Mouse (Mus musculus) monocyte, adult 5-6 weeks (primary cell): ENCODE measurements around the gene Kif24. TPM values are rescaled to one million over a fixed set of nuclear protein-coding genes. Genes with fewer than 3 reads are reported as not detected.

Experiments used
- ATAC-seq: fragments of 153-309, 156-312 bp; replicated peaks from 2 replicates; pipeline ENCODE4 v1.8.0; 2017; ENCODE audit warnings: mild to moderate bottlenecking; ENCODE audit not compliant: low TSS enrichment, insufficient number of reproducible peaks, severe bottlenecking, poor library complexity, low FRiP score
- total RNA-seq: library from RNA; stranded (forward); fragments of 200-1000, 200-491, 200-594 nt; gene quantifications from 3 replicates; pipeline ENCODE4 v1.2.3, GENCODE M21; 2017

The Kif24 gene
- total RNA-seq, 1 experiment from 2014 or later, result 0.57 TPM

DNA sequence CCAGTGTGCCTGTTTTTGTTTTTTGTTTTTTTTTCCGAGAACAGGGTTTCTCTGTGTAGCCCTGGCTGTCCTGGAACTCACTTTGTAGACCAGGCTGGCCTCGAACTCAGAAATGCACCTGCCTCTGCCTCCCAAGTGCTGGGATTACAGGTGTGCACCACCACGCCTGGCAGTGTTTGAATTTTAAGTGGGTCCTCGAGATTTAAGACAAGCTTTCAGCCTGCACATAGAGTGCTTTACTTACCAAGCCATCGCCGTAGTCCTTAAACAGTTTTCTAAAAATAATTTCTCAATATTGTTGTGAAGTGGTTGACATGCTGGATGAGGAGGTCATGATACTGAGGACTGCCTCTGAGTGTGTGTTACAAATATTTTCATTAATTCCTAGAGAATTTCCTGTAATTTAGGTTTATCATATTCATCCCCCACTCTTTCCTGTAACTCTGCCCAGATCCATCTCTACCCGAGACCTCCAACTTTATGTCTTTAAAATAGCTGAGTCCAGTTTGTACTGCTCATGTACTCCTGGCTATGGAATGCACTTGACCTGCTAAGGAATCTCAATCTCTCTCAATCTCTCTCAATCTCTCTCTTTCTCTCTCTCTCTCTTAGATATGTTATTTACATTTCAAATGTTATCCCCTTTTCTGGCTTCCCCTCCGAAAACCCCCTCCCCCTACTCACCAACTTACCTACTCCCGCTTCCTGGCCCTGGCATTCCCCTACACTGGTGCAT, 94.8 kb downstream of the Kif24 start:
- no peak for ATAC-seq

DNA sequence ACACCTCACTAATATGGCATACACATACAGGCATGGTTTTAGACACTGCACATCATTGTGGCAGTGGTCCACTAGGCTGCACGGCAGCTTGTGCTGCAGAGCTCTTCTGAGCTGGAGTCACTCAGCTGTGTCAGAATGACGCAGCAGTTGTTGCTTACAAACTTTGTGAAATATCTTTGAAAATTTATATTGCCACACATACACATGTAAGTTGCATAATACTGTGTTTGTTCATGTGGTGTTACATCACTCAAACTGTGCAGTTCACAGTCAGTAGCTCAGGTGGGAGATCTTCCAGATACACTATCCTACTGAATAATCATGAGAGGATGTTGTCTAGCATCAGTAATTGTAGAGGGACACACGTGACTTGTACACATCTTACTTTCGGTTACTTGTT, 96.5 kb downstream of the Kif24 start:
- ATAC-seq, result peak; percentile 98

DNA sequence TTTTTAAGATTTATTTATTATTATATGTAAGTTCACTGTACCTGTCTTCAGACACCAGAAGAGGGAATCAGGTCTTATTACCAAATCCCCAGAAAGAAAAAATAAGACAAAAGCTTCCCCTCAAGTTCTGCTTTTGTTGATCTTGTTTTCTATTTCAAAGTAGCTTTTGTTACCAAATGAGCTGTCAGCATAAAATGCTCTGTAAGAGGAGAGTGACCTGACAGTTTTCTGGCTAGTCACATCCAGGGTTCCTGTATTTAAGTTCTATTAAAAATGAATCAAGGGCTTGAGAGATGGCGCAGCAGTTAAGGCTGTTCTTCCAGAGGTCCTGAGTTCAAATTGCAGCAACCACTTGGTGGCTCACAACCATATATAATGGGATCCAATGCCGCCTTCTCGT, 103.6 kb downstream of the Kif24 start:
- peak; percentile 51 for ATAC-seq

DNA sequence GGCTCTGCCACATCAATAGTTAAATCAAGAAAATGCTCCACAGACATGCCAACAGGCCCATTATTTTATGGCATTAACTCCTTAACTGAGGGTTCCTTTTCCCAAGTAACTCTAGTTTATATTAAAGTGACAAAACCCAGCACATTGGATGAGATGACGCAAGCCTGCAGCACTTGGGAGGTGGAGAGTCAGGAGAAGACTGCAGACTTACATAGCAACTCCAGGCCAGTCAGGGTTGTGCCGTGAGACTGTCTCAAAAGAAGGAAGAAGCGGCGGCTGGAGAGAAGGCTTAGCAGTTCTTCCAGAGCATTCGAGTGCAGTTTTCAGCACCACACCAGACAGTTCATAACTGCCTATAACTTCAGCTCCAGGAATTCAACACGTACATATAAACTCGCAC, 105.3 kb downstream of the Kif24 start:
- no peak for ATAC-seq

DNA sequence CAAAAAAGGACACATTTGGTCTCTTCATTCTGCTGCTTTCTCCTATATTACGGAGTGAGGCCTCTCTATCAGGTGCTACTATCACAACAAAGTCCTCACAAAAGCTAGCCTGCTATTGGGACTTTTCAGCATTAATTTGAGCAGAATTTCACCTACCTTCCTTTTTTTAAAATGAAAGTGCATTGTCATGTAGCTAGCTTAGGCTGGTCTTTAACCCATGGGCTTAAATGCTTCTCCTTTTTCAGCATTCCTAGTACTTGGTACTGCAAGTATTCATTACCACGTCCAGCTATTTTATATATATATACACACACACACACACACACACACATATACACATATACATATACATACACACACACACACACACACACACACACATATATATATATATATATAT, 106.0 kb downstream of the Kif24 start:
- ATAC-seq, result peak; percentile 42; the same call in 1 of the 2 replicates

DNA sequence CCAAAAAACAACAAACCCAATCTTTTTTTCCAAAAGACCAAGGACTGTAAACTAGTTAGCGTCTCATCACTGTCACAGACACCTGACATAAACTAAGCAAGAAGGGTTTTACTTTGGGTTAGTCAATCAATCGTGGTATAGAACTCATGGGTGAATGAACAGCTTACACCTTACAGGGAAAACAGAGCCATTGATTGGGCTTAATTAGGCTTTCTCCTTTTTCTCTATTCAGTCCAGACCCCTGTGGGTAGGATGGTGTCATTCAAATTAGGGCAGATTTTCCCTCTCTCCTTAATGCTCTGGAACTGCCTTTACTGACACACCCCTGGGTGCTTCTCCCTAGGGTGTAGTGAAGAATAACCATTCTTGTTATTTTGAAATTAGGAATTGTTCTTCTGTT, 107.5 kb downstream of the Kif24 start:
- ATAC-seq, result no peak

DNA sequence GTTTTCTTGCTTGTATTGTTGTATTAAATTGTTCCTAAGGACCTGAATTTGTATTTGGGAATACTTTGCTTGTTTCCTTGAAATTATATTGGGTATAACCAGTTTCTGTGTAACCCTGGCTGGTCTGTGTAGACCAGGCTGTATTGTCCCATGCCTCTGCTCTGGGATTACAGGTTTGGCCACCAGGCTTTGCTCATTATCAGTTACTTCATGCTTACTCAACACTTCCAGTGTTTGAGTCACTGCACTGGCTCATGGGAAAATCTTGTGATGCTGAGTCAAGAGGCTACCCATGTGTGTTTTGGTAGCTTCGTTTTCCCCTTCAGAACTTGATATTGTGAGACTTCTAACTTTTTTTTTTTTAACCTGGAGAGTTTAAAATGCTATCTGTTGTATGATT, 111.4 kb downstream of the Kif24 start:
- ATAC-seq, result no peak

DNA sequence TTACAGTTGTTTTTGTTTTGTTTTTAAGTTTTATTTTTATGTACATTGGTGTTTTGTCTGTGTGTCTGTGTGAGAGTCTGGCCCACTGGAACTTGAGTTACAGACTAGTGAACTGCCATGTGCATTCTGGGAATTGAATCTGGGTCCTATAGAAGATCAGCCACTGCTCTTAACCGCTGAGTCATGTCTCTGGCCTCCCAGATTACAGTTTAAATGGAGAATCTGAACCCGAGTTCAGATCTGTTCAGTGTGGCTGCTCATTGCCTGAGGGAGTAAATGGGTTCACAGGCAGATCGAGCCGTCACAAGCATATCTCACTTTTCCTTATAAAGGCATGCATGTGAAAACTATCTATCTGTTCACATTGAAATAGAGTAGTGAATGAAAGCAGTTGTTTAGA, 111.9 kb downstream of the Kif24 start:
- no peak for ATAC-seq

DNA sequence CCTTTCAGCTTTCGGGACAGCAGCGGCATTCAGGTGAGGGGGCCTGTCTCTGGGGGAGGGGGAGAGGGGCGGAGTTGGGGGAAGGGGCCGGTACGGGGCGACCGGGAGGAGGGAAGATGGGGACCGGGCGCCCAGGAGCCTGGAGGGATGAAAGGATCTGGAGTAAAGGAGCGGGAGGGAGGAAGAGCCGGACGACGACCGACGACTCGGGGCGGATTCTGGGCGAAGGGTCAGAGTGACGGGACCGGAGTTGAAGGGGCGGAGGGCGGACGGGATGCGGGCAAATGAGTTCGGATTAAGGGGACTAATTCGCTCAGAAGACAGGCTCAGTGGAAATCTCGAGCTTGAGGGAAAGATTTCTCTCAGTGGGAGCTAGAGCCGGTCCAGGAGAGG, 115.5 kb downstream of the Kif24 start:
- ATAC-seq, result peak; percentile 25; the same call in 1 of the 2 replicates

DNA sequence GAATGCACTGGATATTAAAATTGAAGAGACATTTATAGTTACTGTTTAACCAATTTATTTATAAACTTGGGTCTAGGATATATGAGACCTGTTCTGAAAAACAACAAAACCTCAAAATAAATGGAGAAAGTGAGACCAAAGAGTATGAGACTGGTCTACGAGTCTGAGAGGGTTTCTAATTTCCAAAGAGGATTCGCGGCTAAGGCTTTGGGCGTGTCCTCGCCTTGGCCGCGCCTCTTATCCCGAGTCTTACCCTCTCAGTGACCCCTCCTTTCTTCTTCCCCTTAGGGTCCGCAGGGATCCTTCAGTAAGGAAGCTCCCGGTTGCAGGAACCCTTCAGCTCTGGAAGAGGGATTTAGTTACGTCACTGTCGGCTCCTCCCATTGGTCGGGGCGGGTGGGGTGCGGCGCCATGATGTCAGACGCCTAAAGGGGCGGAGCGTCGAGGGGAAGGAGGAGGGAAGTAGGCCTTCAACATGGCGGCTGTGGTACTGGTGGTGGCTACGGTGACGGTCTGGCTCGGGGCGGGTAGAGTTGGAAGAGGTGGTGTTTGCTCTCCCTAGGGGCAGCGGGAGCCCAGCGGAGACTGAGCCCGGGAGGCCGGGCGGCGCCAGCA, 116.0 kb downstream of the Kif24 start, which contains the start of gene Ubap1:
Gene Ubap1, plus strand, starts transcription at position 413 of the 615 bp plus-strand sequence.
- ATAC-seq, result peak; percentile 96

DNA sequence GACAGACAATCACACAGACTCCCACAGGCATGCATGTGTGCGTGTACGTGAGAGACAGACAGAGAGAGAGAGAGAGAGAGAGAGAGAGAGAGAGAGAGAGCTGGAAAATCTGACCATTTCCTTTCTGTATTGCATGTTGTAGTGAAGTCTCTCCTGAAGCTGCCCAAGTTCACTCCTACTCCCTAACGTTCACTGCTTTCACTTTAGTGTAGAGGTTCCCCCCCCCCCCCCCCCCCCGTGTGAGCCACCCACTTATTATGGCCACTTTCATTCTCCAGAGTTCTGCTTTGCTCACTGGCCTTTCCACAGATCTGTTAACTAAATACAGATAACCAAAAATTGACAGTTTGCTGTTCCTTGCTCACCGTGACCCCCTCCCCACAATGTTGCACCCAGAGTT, 116.8 kb downstream of the Kif24 start:
- 0 out of 2 replicates have a peak, but pooled peaks have one; percentile 47 for ATAC-seq

DNA sequence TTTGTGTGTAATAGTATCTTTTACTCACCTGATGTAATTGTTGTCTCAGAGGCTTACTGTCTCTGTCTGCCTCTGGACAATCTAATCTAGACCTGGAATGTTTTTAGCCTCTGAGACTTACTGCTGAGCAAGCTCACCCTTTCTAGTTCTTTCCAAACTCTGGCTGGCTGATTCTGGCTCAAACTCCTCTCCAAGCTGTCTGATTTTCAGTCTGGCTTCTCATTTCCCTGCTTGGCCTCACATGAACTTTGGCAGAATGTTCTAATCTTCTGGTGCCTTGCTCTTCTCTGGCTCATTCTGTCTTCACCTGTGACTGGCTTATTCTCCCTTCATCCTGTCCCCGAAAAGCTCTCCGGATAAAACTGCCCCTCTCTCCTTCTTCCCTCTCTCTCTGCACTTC, 118.7 kb downstream of the Kif24 start:
- ATAC-seq, result no peak

DNA sequence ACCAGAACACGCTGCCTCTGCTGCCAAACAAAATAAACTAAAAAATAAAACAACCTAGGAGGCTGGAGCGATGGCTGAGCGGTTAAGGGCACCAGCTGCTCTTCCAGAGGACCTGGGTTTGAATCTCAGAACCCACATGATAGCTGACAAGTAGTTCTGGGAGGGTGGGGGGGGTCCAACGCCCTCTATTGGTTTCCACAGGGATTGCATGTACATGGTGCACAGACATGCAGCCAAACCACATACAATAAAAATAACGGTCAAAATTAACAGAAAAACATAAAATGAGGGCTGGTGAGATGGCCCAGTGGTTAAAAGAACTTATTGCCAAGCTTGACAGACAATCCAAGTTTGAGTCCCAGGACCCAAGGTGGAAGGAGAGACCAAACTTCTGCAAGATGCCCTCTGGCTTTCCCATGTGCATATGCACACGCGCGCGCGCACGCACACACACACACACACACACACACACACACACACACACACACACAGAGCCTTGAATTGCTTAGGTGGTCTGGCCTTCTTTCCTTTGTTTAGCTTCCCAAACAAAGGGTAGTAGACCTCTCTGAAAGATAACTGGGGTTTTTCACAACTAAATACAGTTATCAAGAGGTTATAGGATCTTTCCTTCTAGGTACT, 123.7 kb downstream of the Kif24 start:
- ATAC-seq, result no peak

Other genes with a start within 250 kb of the Kif24 start
- gene Ubap2, start 189.7 kb downstream of the Kif24 start, total RNA-seq, result 6.6 to 19.8 TPM (median 17.1 TPM) in 3 replicates
- gene Dcaf12, start 150.0 kb downstream of the Kif24 start, total RNA-seq, result 44.1 to 49.8 TPM (median 44.7 TPM) in 3 replicates
- 70.9 to 80.1 TPM (median 79.6 TPM) in 3 replicates for gene Ubap1, start 115.9 kb downstream of the Kif24 start, total RNA-seq
- 4.4 to 10.3 TPM (median 5.0 TPM) in 3 replicates for gene Nudt2, start 264 bp upstream of the Kif24 start, total RNA-seq
- 0.21 TPM in 1 of 3 replicates, not detected in the others for gene AI464131, start 38.2 kb upstream of the Kif24 start, total RNA-seq
- gene 1110017D15Rik, start 52.4 kb upstream of the Kif24 start, total RNA-seq, result 2.1 to 2.2 TPM in 2 of 3 replicates, not detected in the other
- gene Fam219a, start 104.7 kb upstream of the Kif24 start, total RNA-seq, result 0.95 to 9.1 TPM (median 5.6 TPM) in 3 replicates
- gene Dnaic1, start 104.9 kb upstream of the Kif24 start, total RNA-seq, result not detected in 3 replicates
- gene Enho, start 175.4 kb upstream of the Kif24 start, total RNA-seq, result 0.49 to 0.75 TPM in 2 of 3 replicates, not detected in the other
- not detected in 3 replicates for gene Cntfr, start 232.2 kb upstream of the Kif24 start, total RNA-seq
- 25.4 to 27.9 TPM (median 27.7 TPM) in 3 replicates for gene Il11ra1, start 235.1 kb upstream of the Kif24 start, total RNA-seq
- gene Rpp25l, start 248.6 kb upstream of the Kif24 start, total RNA-seq, result 11.6 to 17.4 TPM (median 12.0 TPM) in 3 replicates